Mouse (Mus musculus): ENCODE data around the gene Sirt2. TPM values are rescaled to one million over a fixed set of nuclear protein-coding genes. Genes with fewer than 3 reads are reported as not detected.

Gene Sirt2
- polyA plus RNA-seq, 1 experiment from 2014 or later: 106 TPM

GRCm38 (mm10) chr7:28809401-28810089 lies 43.0 kb downstream of the Sirt2 start:
- under 1% methylated on average over 35 of the region's 35 CpGs for WGBS
- ATAC-seq (ENCODE audit: low FRiP score): no peak
- no peaks in the 10 kb centered on the region for H3K9me3 ChIP-seq (ENCODE audit: control insufficient read depth, low read length)
- H3K9ac ChIP-seq: peak overlapping the region; percentile 68
- peak overlapping the region; percentile 80 for H3K4me3 ChIP-seq (replicated peaks; ENCODE audit: low read length)
- no peaks in the 10 kb centered on the region for H3K27me3 ChIP-seq (ENCODE audit: control insufficient read depth, insufficient read depth, low read length)
- peaks cover 26% of the 10 kb centered on the region for H3K36me3 ChIP-seq (replicated peaks; ENCODE audit: control insufficient read depth, insufficient read depth)
- H3K4me2 ChIP-seq (replicated peaks): peak overlapping the region; percentile 93
- peak; percentile 72 for DNase-seq (ENCODE audit: low spot score)
- H3K4me1 ChIP-seq (replicated peaks; ENCODE audit: control insufficient read depth, insufficient read depth, low read length): peaks cover 21% of the 10 kb centered on the region
- H3K27ac ChIP-seq: peak overlapping the region; percentile 96

- peak overlapping the region; percentile 93 for H3K4me2 ChIP-seq (replicated peaks)
- peak; percentile 94 for ATAC-seq (ENCODE audit: low FRiP score)
Observed at GRCm38 (mm10) chr7:28810107-28811066, 43.9 kb downstream of the Sirt2 start.

GRCm38 (mm10) chr7:28811228-28811627 lies 44.7 kb downstream of the Sirt2 start:
- Histone ChIP-seq H3K27ac (peak overlapping the region; percentile 97), H3K9me3 (ENCODE audit: control insufficient read depth, low read length) (no peaks in the 10 kb centered on the region), H3K9ac (peak overlapping the region; percentile 87), H3K4me2 (replicated peaks) (peak overlapping the region; percentile 80), H3K4me3 (replicated peaks; ENCODE audit: low read length) (peak overlapping the region; percentile 80), H3K4me1 (replicated peaks; ENCODE audit: control insufficient read depth, insufficient read depth, low read length) (peaks cover 21% of the 10 kb centered on the region), H3K27me3 (ENCODE audit: control insufficient read depth, insufficient read depth, low read length) (no peaks in the 10 kb centered on the region), H3K36me3 (replicated peaks; ENCODE audit: control insufficient read depth, insufficient read depth) (peaks cover 43% of the 10 kb centered on the region)
- ATAC-seq (ENCODE audit: low FRiP score): 0 out of 2 replicates have a peak, but pooled peaks have one; percentile 3
- under 1% methylated on average over 39 of the region's 40 CpGs for WGBS
- peak; percentile 96 for DNase-seq (ENCODE audit: low spot score)

More at GRCm38 (mm10) chr7:28810107-28811066, 43.9 kb downstream of the Sirt2 start:
- H3K27me3 ChIP-seq (ENCODE audit: control insufficient read depth, insufficient read depth, low read length): no peaks in the 10 kb centered on the region
- peak overlapping the region; percentile 80 for H3K4me3 ChIP-seq (replicated peaks; ENCODE audit: low read length)
- H3K36me3 ChIP-seq (replicated peaks; ENCODE audit: control insufficient read depth, insufficient read depth): peaks cover 35% of the 10 kb centered on the region
- peaks cover 21% of the 10 kb centered on the region for H3K4me1 ChIP-seq (replicated peaks; ENCODE audit: control insufficient read depth, insufficient read depth, low read length)
- under 1% methylated on average over 70 of the region's 70 CpGs for whole genome bisulfite sequencing
- peak overlapping the region; percentile 87 for H3K9ac ChIP-seq
- H3K9me3 ChIP-seq (ENCODE audit: control insufficient read depth, low read length): no peaks in the 10 kb centered on the region
- H3K27ac ChIP-seq: peak overlapping the region; percentile 97
- peak; percentile 99 for DNase-seq (ENCODE audit: low spot score)

GRCm38 (mm10) chr7:28811640-28812275 lies 45.2 kb downstream of the Sirt2 start:
- no peak for ATAC-seq (ENCODE audit: low FRiP score)
- Histone ChIP-seq H3K27ac (no peak overlapping the region), H3K9me3 (ENCODE audit: control insufficient read depth, low read length) (no peaks in the 10 kb centered on the region)

GRCm38 (mm10) chr7:28812436-28812835 lies 45.9 kb downstream of the Sirt2 start:
- Histone ChIP-seq H3K4me2 (replicated peaks) (peak overlapping the region; percentile 80), H3K36me3 (replicated peaks; ENCODE audit: control insufficient read depth, insufficient read depth) (peaks cover 55% of the 10 kb centered on the region), H3K9ac (peak overlapping the region; percentile 52), H3K4me1 (replicated peaks; ENCODE audit: control insufficient read depth, insufficient read depth, low read length) (peaks cover 25% of the 10 kb centered on the region), H3K4me3 (replicated peaks; ENCODE audit: low read length) (peak overlapping the region; percentile 80), H3K27ac (no peak overlapping the region), H3K27me3 (ENCODE audit: control insufficient read depth, insufficient read depth, low read length) (no peaks in the 10 kb centered on the region), H3K9me3 (ENCODE audit: control insufficient read depth, low read length) (no peaks in the 10 kb centered on the region)
- ATAC-seq (ENCODE audit: low FRiP score): no peak
- no peak for DNase-seq (ENCODE audit: low spot score)
- 71% methylated on average over 4 of the region's 4 CpGs for WGBS

More at GRCm38 (mm10) chr7:28811640-28812275, 45.2 kb downstream of the Sirt2 start:
- H3K27me3 ChIP-seq (ENCODE audit: control insufficient read depth, insufficient read depth, low read length): no peaks in the 10 kb centered on the region
- peak overlapping the region; percentile 80 for H3K4me2 ChIP-seq (replicated peaks)
- peaks cover 21% of the 10 kb centered on the region for H3K4me1 ChIP-seq (replicated peaks; ENCODE audit: control insufficient read depth, insufficient read depth, low read length)
- WGBS: 16% methylated on average over 7 of the region's 7 CpGs
- H3K4me3 ChIP-seq (replicated peaks; ENCODE audit: low read length): peak overlapping the region; percentile 80
- peaks cover 48% of the 10 kb centered on the region for H3K36me3 ChIP-seq (replicated peaks; ENCODE audit: control insufficient read depth, insufficient read depth)
- no peak for DNase-seq (ENCODE audit: low spot score)
- peak overlapping the region; percentile 52 for H3K9ac ChIP-seq

- Histone ChIP-seq H3K27ac (no peak overlapping the region), H3K4me3 (replicated peaks; ENCODE audit: low read length) (0 out of 2 replicates have a peak overlapping the region, but pooled peaks have one; percentile 80), H3K4me2 (replicated peaks) (peak overlapping the region; percentile 80), H3K36me3 (replicated peaks; ENCODE audit: control insufficient read depth, insufficient read depth) (peaks cover 60% of the 10 kb centered on the region), H3K27me3 (ENCODE audit: control insufficient read depth, insufficient read depth, low read length) (no peaks in the 10 kb centered on the region), H3K9me3 (ENCODE audit: control insufficient read depth, low read length) (no peaks in the 10 kb centered on the region), H3K4me1 (replicated peaks; ENCODE audit: control insufficient read depth, insufficient read depth, low read length) (peaks cover 26% of the 10 kb centered on the region), H3K9ac (no peak overlapping the region)
- ATAC-seq (ENCODE audit: low FRiP score) (no peak), DNase-seq (ENCODE audit: low spot score) (no peak)
- 84% methylated on average over 5 of the region's 5 CpGs for WGBS
Observed at GRCm38 (mm10) chr7:28812949-28813348, 46.4 kb downstream of the Sirt2 start.

GRCm38 (mm10) chr7:28814306-28815034 lies 47.9 kb downstream of the Sirt2 start:
- no peak for DNase-seq (ENCODE audit: low spot score)
- no peak overlapping the region for H3K9ac ChIP-seq
- no peak overlapping the region for H3K4me3 ChIP-seq (replicated peaks; ENCODE audit: low read length)
- ATAC-seq (ENCODE audit: low FRiP score): no peak
- peaks cover 75% of the 10 kb centered on the region for H3K36me3 ChIP-seq (replicated peaks; ENCODE audit: control insufficient read depth, insufficient read depth)
- H3K9me3 ChIP-seq (ENCODE audit: control insufficient read depth, low read length): no peaks in the 10 kb centered on the region
- no peak overlapping the region for H3K4me2 ChIP-seq (replicated peaks)
- no peaks in the 10 kb centered on the region for H3K27me3 ChIP-seq (ENCODE audit: control insufficient read depth, insufficient read depth, low read length)
- H3K27ac ChIP-seq: no peak overlapping the region
- 91% methylated on average over 5 of the region's 5 CpGs for WGBS
- H3K4me1 ChIP-seq (replicated peaks; ENCODE audit: control insufficient read depth, insufficient read depth, low read length): peaks cover 21% of the 10 kb centered on the region

- 92% methylated on average over 9 of the region's 9 CpGs for WGBS
- Histone ChIP-seq H3K4me2 (replicated peaks) (no peak overlapping the region), H3K4me1 (replicated peaks; ENCODE audit: control insufficient read depth, insufficient read depth, low read length) (peaks cover 21% of the 10 kb centered on the region), H3K36me3 (replicated peaks; ENCODE audit: control insufficient read depth, insufficient read depth) (peaks cover 83% of the 10 kb centered on the region), H3K9ac (no peak overlapping the region), H3K27ac (no peak overlapping the region), H3K27me3 (ENCODE audit: control insufficient read depth, insufficient read depth, low read length) (no peaks in the 10 kb centered on the region), H3K9me3 (ENCODE audit: control insufficient read depth, low read length) (no peaks in the 10 kb centered on the region), H3K4me3 (replicated peaks; ENCODE audit: low read length) (no peak overlapping the region)
- no peak for DNase-seq (ENCODE audit: low spot score)
- ATAC-seq (ENCODE audit: low FRiP score): no peak
Observed at GRCm38 (mm10) chr7:28815230-28815629, 48.7 kb downstream of the Sirt2 start.

Measured in hindbrain, embryonic 14.5 days (tissue).